Mouse (Mus musculus) ovary, postnatal 36 days (tissue): ENCODE measurements at regions not wholly inside any gene's neighbourhood (a gene's known extent, or its start where the extent isn't known, plus 50 kb on each side); places are given as distances from the start of the nearest gene placed in this dataset.
A peak's percentile ranks its signal among the peaks of the same experiment; 100 is the strongest.

Experiments
- DNase-seq: peaks from one replicate; pipeline ENCODE4 v3.0.0; 2022; ENCODE audit warnings: low spot score, mixed read lengths

DNA sequence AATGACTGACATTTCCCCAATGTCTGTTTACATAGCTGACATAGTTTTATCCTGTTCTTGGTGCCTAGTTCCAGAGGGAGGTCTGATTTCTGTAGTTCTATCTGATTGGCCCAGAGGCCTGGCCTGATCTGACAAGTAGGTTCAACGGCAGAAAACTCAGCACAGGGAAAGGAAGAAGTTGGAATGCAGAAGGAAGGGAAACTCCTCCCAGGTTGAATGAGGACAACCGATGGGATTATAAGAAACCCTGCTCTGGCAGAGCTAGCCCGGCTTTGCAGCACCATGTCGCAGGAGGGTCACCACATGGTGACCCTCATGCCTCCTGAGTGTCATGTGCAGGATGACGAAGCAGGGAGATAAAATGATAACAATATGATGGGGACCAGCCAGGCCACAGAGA lies 89.8 kb upstream of the Gsc start:
- no peak for DNase-seq

- no peak for DNase-seq
Measured at GRCm38 (mm10) chr12:104560934-104561565, 87.9 kb upstream of the Gsc start.

DNA sequence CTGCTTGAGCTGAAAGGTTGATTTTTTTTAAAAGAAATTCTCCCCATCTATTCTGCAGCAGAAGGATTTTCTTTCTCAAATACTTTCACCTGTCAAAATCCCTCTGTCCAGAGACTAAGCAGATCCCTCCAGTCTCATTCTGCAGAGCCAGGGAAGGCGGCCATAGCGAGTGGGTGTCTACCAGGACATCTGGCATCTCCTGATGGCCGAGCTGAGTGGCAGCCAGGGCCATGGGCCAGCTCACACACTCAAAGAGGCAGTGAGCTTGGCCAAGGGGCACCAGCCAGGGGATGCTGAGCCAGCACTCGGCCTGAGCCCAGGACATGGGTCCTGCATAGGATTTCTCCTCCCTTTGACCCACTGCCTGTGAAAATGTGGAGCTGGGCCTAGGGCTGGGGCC lies 84.6 kb upstream of the Gsc start:
- peak; percentile 31 for DNase-seq

GRCm38 (mm10) chr12:104557307-104557706 lies 84.2 kb upstream of the Gsc start:
- DNase-seq, result no peak

- no peak for DNase-seq
Measured at GRCm38 (mm10) chr12:104548586-104548985, 75.5 kb upstream of the Gsc start.

- no peak for DNase-seq
Measured at GRCm38 (mm10) chr12:104547561-104547960, 74.4 kb upstream of the Gsc start.

GRCm38 (mm10) chr12:104545993-104546769 lies 73.1 kb upstream of the Gsc start:
- DNase-seq, result no peak

DNA sequence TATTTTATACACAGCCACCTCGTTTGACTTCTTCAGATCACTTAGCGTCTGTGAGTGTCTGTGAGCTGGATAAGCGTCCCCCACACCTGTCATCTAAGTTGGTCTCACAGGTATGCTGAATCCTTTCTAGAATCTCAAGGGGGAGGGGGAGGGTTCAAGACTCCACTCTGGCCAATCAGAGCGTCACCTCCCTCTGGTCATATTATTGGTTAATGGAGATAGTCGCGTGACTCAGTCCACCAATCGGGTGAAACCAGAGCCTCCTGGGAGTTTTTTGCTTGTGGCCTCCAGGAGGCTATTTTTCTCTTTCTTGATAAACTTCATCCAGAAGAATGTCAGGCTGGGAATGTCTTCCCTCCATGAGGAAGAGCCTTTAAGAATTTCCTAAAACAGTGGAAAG lies 66.8 kb upstream of the Gsc start:
- no peak for DNase-seq

DNA sequence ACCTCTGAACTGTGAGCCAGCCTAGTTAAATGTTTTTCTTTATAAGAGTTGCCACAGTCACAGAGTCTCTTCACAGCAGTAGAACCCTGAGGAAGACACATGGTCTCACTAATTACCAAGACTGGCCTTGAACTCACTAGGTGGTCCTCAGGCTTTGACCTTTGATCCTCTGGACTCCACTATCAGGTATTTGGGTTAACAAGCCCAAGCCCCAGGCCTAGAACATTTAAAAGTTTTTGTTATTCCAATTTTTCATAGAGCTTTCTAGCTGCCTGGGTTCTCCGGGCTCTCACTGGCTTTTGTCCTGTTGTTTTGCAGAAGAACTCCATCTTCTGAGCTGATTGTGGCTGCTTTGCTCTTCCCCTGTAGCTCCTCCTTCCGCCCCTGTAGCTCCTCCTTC lies 65.3 kb upstream of the Gsc start:
- DNase-seq, result no peak

DNA sequence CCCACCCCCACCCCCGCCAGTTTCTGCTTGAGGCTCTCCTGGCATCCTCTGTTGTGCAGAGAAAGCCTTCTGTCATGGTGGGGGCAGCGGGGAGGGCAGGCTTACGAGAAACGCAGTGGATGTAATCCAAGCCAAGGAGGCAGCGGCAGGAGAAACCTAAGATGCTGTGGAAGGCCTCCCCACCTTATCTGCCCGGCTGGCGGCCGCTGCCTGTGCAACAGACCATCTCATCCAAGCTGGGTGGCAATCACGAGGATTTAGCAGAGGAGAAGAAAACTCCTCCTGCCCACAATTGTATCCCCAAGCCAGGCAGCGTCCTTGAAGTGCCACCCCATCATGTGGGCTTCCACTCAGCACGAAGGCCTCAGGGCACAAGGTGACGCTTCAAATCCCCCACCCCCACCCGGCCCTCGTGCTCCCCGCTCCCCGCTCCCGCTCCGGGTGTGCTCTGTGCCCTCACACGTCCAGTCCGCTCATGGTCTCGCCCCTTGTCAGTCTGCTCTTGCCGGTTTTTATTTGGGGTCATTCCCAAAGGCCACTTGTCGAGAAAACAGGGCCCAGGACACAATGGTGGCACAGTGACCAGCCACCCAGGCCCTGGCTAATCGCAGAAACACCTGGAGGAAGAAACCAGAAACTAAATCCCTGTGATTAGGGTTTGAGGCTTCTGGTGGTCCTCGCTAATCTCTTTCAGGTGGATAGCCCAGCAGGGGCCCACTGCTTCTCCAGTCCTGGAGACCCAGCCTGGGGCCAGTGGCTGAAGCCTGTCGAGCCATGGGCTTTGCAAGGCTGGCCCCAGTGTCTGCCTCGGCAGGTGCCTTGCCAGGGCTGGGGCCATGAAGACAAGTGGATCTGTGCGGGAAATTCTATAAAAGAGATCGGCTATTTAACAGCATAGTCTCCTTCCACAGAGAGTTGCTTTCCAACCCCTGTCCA lies 58.6 kb upstream of the Gsc start:
- DNase-seq, result no peak

DNA sequence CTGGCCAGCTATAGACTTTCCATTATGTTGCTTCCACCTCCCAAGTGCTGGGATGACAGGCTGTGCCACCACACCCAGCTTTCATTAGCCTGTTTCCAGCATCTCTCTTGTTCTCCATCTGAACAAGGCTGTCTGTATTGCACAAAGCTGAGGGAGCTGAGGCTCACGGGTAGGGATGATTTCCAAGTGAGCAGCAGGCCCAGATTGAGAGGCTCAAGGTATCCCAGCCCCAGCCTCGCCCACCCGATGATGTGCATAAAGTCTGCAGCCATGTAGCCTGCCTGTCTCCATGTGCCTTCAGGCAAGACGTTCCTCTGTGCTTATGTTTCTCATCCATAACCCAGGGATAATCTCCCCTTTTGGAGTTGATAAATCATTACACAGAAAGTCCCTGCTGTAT lies 57.5 kb upstream of the Gsc start:
- DNase-seq, result no peak
